8 mouse cellular contexts compared by ENCODE assay signal in genomic region chr1:4572311-4572710, GRCm38 (mm10).
DNase-seq lines count a peak whose midpoint lies in the region; ATAC-seq and TF ChIP-seq lines count a peak whose summit lies in the region.
"Had no signal": no experiment of that assay in that cellular context is flagged by ENCODE, and none has a peak within 500 bp of the region (broad histone marks: within the 10 kb centered on the region; RNA-seq: fewer than 3 reads in every experiment).

No protein-coding gene starts in this region.

- no peak for ATAC-seq in liver, embryonic 11.5 days (replicated peaks; ENCODE audit: low FRiP score)
- no peak for ATAC-seq in forebrain, postnatal 0 days
- no peak for ATAC-seq in limb, embryonic 15.5 days (ENCODE audit: insufficient number of reproducible peaks, low FRiP score, low TSS enrichment, low read depth)
- no peak for ATAC-seq in stomach, embryonic 15.5 days (ENCODE audit: insufficient read depth, low FRiP score, low read depth)

- no peak overlapping the region for H3K27ac ChIP-seq in liver, embryonic 11.5 days (ENCODE audit: low read depth, low read length)
- peak overlapping the region; percentile 92 for H3K27ac ChIP-seq in forebrain, postnatal 0 days (ENCODE audit: low read depth, low read length)
- peak overlapping the region; percentile 84; the same call in 1 of the 2 replicates for H3K27ac ChIP-seq in limb, embryonic 15.5 days
- peak overlapping the region; percentile 70; the same call in 1 of the 2 replicates for H3K27ac ChIP-seq in stomach, embryonic 15.5 days
- H3K27ac ChIP-seq: liver, embryonic 14.5 days had no signal

- no peak for DNase-seq in liver, embryonic 11.5 days (ENCODE audit: low spot score)
- DNase-seq in liver: no peak
- no peak for DNase-seq in forebrain, postnatal 0 days
- DNase-seq in gastrocnemius, postnatal 36 days: no peak
- DNase-seq in right cerebral cortex, postnatal 4 days: no peak

- H3K9me3 ChIP-seq in liver, embryonic 11.5 days (ENCODE audit: control insufficient read depth, low read length): no peaks in the 10 kb centered on the region; the same call in 1 of the 2 replicates
- no peaks in the 10 kb centered on the region for H3K9me3 ChIP-seq in forebrain, postnatal 0 days (ENCODE audit: low read length)
- no peaks in the 10 kb centered on the region for H3K9me3 ChIP-seq in limb, embryonic 15.5 days
- no peaks in the 10 kb centered on the region for H3K9me3 ChIP-seq in stomach, embryonic 15.5 days

- no peaks in the 10 kb centered on the region for H3K36me3 ChIP-seq in liver, embryonic 11.5 days (ENCODE audit: control insufficient read depth, insufficient read depth, low read length)
- H3K36me3 ChIP-seq in forebrain, postnatal 0 days (ENCODE audit: insufficient read depth): no peaks in the 10 kb centered on the region
- no peaks in the 10 kb centered on the region for H3K36me3 ChIP-seq in limb, embryonic 15.5 days
- H3K36me3 ChIP-seq in stomach, embryonic 15.5 days: no peaks in the 10 kb centered on the region

- WGBS in liver, embryonic 11.5 days: 59% methylated on average over 3 of the region's 3 CpGs
- WGBS in forebrain, postnatal 0 days: 36% methylated on average over 3 of the region's 3 CpGs
- WGBS in limb, embryonic 15.5 days: 32% methylated on average over 3 of the region's 3 CpGs
- WGBS in stomach, embryonic 15.5 days: 52% methylated on average over 3 of the region's 3 CpGs

- H3K27me3 ChIP-seq in liver, embryonic 11.5 days (replicated peaks; ENCODE audit: control insufficient read depth, insufficient read depth, low read length): no peaks in the 10 kb centered on the region; the same call in none of the 2 replicates
- no peaks in the 10 kb centered on the region for H3K27me3 ChIP-seq in forebrain, postnatal 0 days (ENCODE audit: insufficient read depth, low read length)
- no peaks in the 10 kb centered on the region for H3K27me3 ChIP-seq in limb, embryonic 15.5 days
- no peaks in the 10 kb centered on the region for H3K27me3 ChIP-seq in stomach, embryonic 15.5 days (replicated peaks)

- intact Hi-C loops in gastrocnemius, postnatal 36 days (cut with DNase I): no loop called here

- H3K4me2 ChIP-seq in liver, embryonic 11.5 days: peak overlapping the region; percentile 87
- peak overlapping the region; percentile 71 for H3K4me2 ChIP-seq in forebrain, postnatal 0 days (ENCODE audit: low read depth)
- H3K4me2 ChIP-seq in limb, embryonic 15.5 days: peak overlapping the region; percentile 90; the same call in 1 of the 2 replicates
- H3K4me2 ChIP-seq in stomach, embryonic 15.5 days: peak overlapping the region; percentile 76

- no peak for TF ChIP-seq CTCF in forebrain, postnatal 0 days (IDR thresholded peaks at IDR 0.05; ENCODE audit: low read depth)

- H3K4me3 ChIP-seq in liver, embryonic 11.5 days (ENCODE audit: low read depth, low read length): no peak overlapping the region
- H3K4me3 ChIP-seq in forebrain, postnatal 0 days (ENCODE audit: low read depth, low read length): peak overlapping the region; percentile 63
- H3K4me3 ChIP-seq in limb, embryonic 15.5 days: peak overlapping the region; percentile 58
- H3K4me3 ChIP-seq in stomach, embryonic 15.5 days (replicated peaks): peak overlapping the region; percentile 52; the same call in 1 of the 2 replicates

- no peaks in the 10 kb centered on the region for H3K4me1 ChIP-seq in liver, embryonic 11.5 days (replicated peaks; ENCODE audit: control insufficient read depth, insufficient read depth, low read length)
- no peaks in the 10 kb centered on the region for H3K4me1 ChIP-seq in forebrain, postnatal 0 days (ENCODE audit: insufficient read depth)
- no peaks in the 10 kb centered on the region for H3K4me1 ChIP-seq in limb, embryonic 15.5 days
- H3K4me1 ChIP-seq in stomach, embryonic 15.5 days: 0 out of 2 replicates have a peak, but pooled peaks cover 3% of the 10 kb centered on the region

- no peak overlapping the region for H3K9ac ChIP-seq in liver, embryonic 11.5 days (ENCODE audit: low read depth, low read length)
- peak overlapping the region; percentile 96 for H3K9ac ChIP-seq in forebrain, postnatal 0 days
- H3K9ac ChIP-seq in limb, embryonic 15.5 days: no peak overlapping the region
- H3K9ac ChIP-seq in stomach, embryonic 15.5 days: no peak overlapping the region
- H3K9ac ChIP-seq: liver, embryonic 14.5 days had no signal
